Comparison of ENCODE assay signal across 22 mouse cellular contexts in genomic region chr7:101119391-101119790, GRCm38 (mm10).
"Had no signal": no experiment of that assay in that cellular context is flagged by ENCODE, and none has a peak within 500 bp of the region (broad histone marks: within the 10 kb centered on the region; RNA-seq: fewer than 3 reads in every experiment).

No protein-coding gene starts in this region.

- ATAC-seq: intestine, embryonic 15.5 days; liver, embryonic 12.5 days; midbrain, embryonic 15.5 days had no signal

- H3K27ac ChIP-seq: intestine, embryonic 15.5 days; layer of hippocampus, adult 2 months; limb, embryonic 10.5 days; limb, embryonic 13.5 days; liver, embryonic 12.5 days; liver, embryonic 15.5 days; lung, embryonic 15.5 days; macrophage; midbrain, embryonic 12.5 days; midbrain, embryonic 15.5 days; neural tube, embryonic 12.5 days; neural tube, embryonic 15.5 days had no signal

- H3K36me3 ChIP-seq: intestine, embryonic 15.5 days had no signal

- DNase-seq: kidney, adult 8-10 months; kidney, postnatal 10 days; layer of hippocampus, adult 9-11 months; liver; lung, adult 18-20 months; lung, postnatal 14 days; right cerebral cortex, adult 18-20 months; right cerebral cortex, postnatal 14 days; right cerebral cortex, postnatal 4 days; thymus, postnatal 25 days had no signal

- H3K4me3 ChIP-seq: intestine, embryonic 15.5 days; layer of hippocampus, adult 2 months; limb, embryonic 10.5 days; limb, embryonic 13.5 days; liver, embryonic 12.5 days; liver, embryonic 15.5 days; lung, embryonic 15.5 days; midbrain, embryonic 12.5 days; midbrain, embryonic 15.5 days; neural tube, embryonic 12.5 days; neural tube, embryonic 15.5 days had no signal

- H3K27me3 ChIP-seq: intestine, embryonic 15.5 days; limb, embryonic 13.5 days; liver, embryonic 12.5 days; liver, embryonic 15.5 days; lung, embryonic 15.5 days; midbrain, embryonic 12.5 days; midbrain, embryonic 15.5 days; neural tube, embryonic 12.5 days; neural tube, embryonic 15.5 days had no signal

- H3K9me3 ChIP-seq: intestine, embryonic 15.5 days; limb, embryonic 10.5 days; limb, embryonic 13.5 days; liver, embryonic 12.5 days; liver, embryonic 15.5 days; lung, embryonic 15.5 days; midbrain, embryonic 12.5 days; midbrain, embryonic 15.5 days; neural tube, embryonic 15.5 days had no signal

- H3K4me2 ChIP-seq: intestine, embryonic 15.5 days; limb, embryonic 13.5 days; liver, embryonic 12.5 days; liver, embryonic 15.5 days; lung, embryonic 15.5 days; midbrain, embryonic 12.5 days; midbrain, embryonic 15.5 days; neural tube, embryonic 12.5 days; neural tube, embryonic 15.5 days had no signal

- H3K4me1 ChIP-seq: limb, embryonic 10.5 days; liver, embryonic 15.5 days; midbrain, embryonic 12.5 days; neural tube, embryonic 12.5 days had no signal

- H3K9ac ChIP-seq: intestine, embryonic 15.5 days; limb, embryonic 13.5 days; liver, embryonic 12.5 days; liver, embryonic 15.5 days; lung, embryonic 15.5 days; midbrain, embryonic 12.5 days; midbrain, embryonic 15.5 days; neural tube, embryonic 12.5 days; neural tube, embryonic 15.5 days had no signal
